Mouse (Mus musculus): Measurements from ENCODE around the gene Rnf157. TPM values are rescaled to one million over a fixed set of nuclear protein-coding genes. Genes with fewer than 3 reads are reported as not detected.
"Not testable (repeated sequence)": the region's sequence is repeated elsewhere in the genome, so short reads cannot be mapped to it uniquely, and the experiment has no call there.

Gene Rnf157
- polyA plus RNA-seq, 2 experiments: 0.57 to 0.66 TPM

DNA sequence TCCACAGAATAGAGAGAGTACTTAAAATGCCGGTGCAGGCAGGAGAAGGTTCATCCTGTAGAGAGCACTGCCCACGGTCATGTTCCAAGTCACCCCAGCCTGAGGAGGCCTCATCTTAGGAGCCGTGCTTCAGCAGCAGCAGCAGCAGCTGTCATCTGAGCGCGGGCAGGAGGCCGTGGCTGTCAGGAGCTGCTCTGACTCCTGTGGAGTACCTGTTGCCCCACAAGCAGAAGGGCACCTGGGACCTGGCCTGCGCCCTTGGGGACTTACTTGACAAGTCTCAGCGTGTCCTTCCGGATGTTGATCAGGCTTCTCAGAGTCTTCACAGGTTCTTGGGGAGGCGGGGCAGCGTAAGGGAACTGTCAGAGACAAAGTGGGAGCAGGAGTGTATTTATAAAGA lies 50.8 kb downstream of the Rnf157 start:
- H3K27ac ChIP-seq: no peak overlapping the region
- H3K4me2 ChIP-seq (ENCODE audit: low read depth): no peak overlapping the region
- WGBS (ENCODE audit: insufficient replicate concordance): 63% methylated on average over 11 of the region's 11 CpGs
- no peaks in the 10 kb centered on the region for H3K27me3 ChIP-seq (ENCODE audit: control insufficient read depth, insufficient read depth, low read length)
- no peak for ATAC-seq (ENCODE audit: insufficient read depth)
- no peak for DNase-seq (ENCODE audit: low read depth in 3 of 3, low spot score in 3 of 3)
- H3K4me1 ChIP-seq (replicated peaks; ENCODE audit: control insufficient read depth in 2 of 2, insufficient read depth in 2 of 2, low read length in 1 of 2): peaks cover 0 to 4% of the 10 kb centered on the region in 2 experiments; a peak in 1 of 4 replicates
- no peaks in the 10 kb centered on the region for H3K9me3 ChIP-seq (ENCODE audit: control insufficient read depth, low read length)
- H3K9ac ChIP-seq (replicated peaks): no peak overlapping the region
- no peaks in the 10 kb centered on the region for H3K36me3 ChIP-seq (replicated peaks; ENCODE audit: control insufficient read depth, insufficient read depth, low read depth)
- TF ChIP-seq EP300 (IDR thresholded peaks at IDR 0.05; ENCODE audit: low read depth): no peak
- no peak overlapping the region for H3K4me3 ChIP-seq (ENCODE audit: insufficient read depth in 1 of 2, low read depth in 2 of 2, low read length in 2 of 2)

DNA sequence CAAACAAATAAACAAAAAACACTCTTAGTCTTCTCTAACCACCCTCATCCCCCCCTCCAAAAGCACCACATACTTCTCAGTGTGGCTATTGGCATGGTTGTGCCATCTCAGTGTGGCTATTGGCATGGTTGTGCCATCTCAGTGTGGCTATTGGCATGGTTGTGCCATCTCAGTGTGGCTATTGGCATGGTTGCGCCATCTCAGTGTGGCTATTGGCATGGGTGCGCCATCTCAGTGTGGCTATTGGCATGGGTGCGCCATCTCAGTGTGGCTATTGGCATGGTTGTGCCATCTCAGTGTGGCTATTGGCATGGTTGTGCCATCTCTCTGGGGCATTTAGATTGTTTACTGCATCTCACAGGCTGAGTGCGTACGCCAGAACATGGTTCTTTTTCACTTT lies 51.9 kb downstream of the Rnf157 start:
- H3K27ac ChIP-seq; H3K9ac ChIP-seq (replicated peaks); H3K36me3 ChIP-seq (replicated peaks; ENCODE audit: control insufficient read depth, insufficient read depth, low read depth); H3K4me3 ChIP-seq (ENCODE audit: insufficient read depth in 1 of 2, low read depth in 2 of 2, low read length in 2 of 2); ATAC-seq (ENCODE audit: insufficient read depth); DNase-seq (ENCODE audit: low read depth in 3 of 3, low spot score in 3 of 3); H3K27me3 ChIP-seq (ENCODE audit: control insufficient read depth, insufficient read depth, low read length); H3K4me1 ChIP-seq (replicated peaks; ENCODE audit: control insufficient read depth in 2 of 2, insufficient read depth in 2 of 2, low read length in 1 of 2); H3K9me3 ChIP-seq (ENCODE audit: control insufficient read depth, low read length); H3K4me2 ChIP-seq (ENCODE audit: low read depth): not testable (repeated sequence)
- 85% methylated on average over 5 of the region's 5 CpGs for WGBS (ENCODE audit: insufficient replicate concordance)

DNA sequence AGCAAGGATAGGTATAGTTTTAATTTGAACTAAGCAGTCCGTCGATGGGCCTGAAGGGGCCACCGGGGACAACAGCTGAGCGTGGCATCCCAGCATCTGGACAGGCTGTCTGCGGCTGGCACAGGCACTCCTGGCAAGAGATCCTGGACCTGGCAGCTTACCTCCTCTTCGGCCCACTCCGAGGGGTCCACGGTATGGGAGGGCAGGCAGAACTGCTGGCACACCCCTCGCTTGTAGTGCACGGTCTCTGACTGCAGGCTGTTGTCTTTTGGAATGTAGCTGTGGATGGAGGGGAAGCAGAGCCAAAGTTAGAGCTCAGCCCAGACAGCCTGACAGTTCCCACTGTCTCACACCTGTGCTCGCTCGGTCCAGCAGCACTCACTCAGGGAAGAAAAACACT lies 53.2 kb downstream of the Rnf157 start:
- Histone ChIP-seq H3K9me3 (ENCODE audit: control insufficient read depth, low read length) (no peaks in the 10 kb centered on the region), H3K9ac (replicated peaks) (no peak overlapping the region), H3K4me2 (ENCODE audit: low read depth) (no peak overlapping the region), H3K4me1 (replicated peaks; ENCODE audit: control insufficient read depth in 2 of 2, insufficient read depth in 2 of 2, low read length in 1 of 2) (peaks cover 0 to 4% of the 10 kb centered on the region in 2 experiments; a peak in 1 of 4 replicates), H3K36me3 (replicated peaks; ENCODE audit: control insufficient read depth, insufficient read depth, low read depth) (no peaks in the 10 kb centered on the region), H3K4me3 (ENCODE audit: insufficient read depth in 1 of 2, low read depth in 2 of 2, low read length in 2 of 2) (no peak overlapping the region), H3K27me3 (ENCODE audit: control insufficient read depth, insufficient read depth, low read length) (no peaks in the 10 kb centered on the region), H3K27ac (no peak overlapping the region)
- no peak for DNase-seq (ENCODE audit: low read depth in 3 of 3, low spot score in 3 of 3)
- WGBS (ENCODE audit: insufficient replicate concordance): 80% methylated on average over 12 of the region's 12 CpGs
- TF ChIP-seq EP300 (IDR thresholded peaks at IDR 0.05; ENCODE audit: low read depth) (no peak), CTCF (IDR thresholded peaks at IDR 0.05; ENCODE audit: low read depth) (no peak)
- ATAC-seq (ENCODE audit: insufficient read depth): no peak

DNA sequence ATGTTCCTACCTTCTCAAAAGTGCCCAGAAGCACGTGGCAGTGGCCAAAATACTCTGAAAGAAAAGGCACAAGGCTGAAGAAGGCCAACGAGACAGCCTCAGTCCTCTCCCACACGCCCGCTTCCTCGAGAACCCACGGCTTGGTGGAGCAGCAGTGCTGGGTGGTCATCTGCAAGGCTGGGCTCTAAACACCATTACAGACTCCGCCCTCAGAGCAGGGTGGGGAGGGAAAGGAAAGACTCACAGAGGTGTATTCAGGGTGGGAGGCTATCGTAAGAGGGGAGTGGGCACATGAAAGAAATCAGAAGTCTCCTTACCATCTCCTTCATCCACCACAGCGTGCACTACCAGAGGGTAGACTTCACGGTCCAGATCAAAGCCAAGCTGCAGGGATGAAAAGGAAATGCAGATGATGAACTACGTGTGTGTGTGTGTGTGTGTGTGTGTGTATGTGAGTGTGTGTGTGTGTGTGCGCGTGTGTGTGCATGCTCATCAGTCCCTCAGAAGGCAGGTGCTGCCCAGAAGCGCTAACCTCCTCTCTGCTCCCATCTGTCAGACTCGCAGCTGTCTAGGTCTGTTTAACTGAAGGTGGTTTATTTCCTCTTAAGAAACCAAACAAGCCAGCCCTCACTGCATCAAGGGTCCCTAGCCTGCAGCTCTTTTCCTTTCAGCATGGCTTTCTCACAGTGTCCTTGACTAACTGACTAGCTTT lies 53.8 kb downstream of the Rnf157 start:
- ATAC-seq (ENCODE audit: insufficient read depth): no peak
- Histone ChIP-seq H3K4me3 (ENCODE audit: insufficient read depth in 1 of 2, low read depth in 2 of 2, low read length in 2 of 2) (no peak overlapping the region), H3K9me3 (ENCODE audit: control insufficient read depth, low read length) (no peaks in the 10 kb centered on the region), H3K27me3 (ENCODE audit: control insufficient read depth, insufficient read depth, low read length) (no peaks in the 10 kb centered on the region), H3K4me2 (ENCODE audit: low read depth) (no peak overlapping the region), H3K9ac (replicated peaks) (no peak overlapping the region), H3K4me1 (replicated peaks; ENCODE audit: control insufficient read depth in 2 of 2, insufficient read depth in 2 of 2, low read length in 1 of 2) (peaks cover 0 to 4% of the 10 kb centered on the region in 2 experiments; a peak in 1 of 4 replicates), H3K27ac (no peak overlapping the region), H3K36me3 (replicated peaks; ENCODE audit: control insufficient read depth, insufficient read depth, low read depth) (no peaks in the 10 kb centered on the region)
- no peak for DNase-seq (ENCODE audit: low read depth in 3 of 3, low spot score in 3 of 3)
- TF ChIP-seq EP300 (IDR thresholded peaks at IDR 0.05; ENCODE audit: low read depth) (no peak), CTCF (IDR thresholded peaks at IDR 0.05; ENCODE audit: low read depth) (no peak)
- 59% methylated on average over 15 of the region's 15 CpGs for WGBS (ENCODE audit: insufficient replicate concordance)

DNA sequence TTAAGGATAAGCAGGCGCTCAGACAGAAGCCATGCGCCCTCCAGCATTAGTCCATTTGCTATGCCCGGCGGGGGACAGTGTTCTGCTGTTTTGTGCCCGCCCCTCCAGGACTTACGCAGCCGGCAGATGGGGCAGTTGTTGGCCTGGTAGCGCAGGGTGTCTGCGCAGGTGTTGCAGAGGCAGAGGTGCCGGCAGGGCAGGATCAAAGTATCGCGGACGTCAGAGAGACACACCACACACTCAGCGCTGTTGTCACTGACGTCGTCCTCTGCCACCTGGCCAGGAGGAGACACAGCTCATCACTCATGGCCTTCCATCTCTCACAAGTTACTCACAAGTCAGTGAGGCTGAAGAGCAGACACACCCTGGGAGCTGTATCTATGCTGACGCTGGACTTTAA lies 58.3 kb downstream of the Rnf157 start:
- no peak overlapping the region for H3K9ac ChIP-seq (replicated peaks)
- no peaks in the 10 kb centered on the region for H3K4me1 ChIP-seq (replicated peaks; ENCODE audit: control insufficient read depth in 2 of 2, insufficient read depth in 2 of 2, low read length in 1 of 2)
- 68% methylated on average over 17 of the region's 17 CpGs for whole genome bisulfite sequencing (ENCODE audit: insufficient replicate concordance)
- H3K4me2 ChIP-seq (ENCODE audit: low read depth): no peak overlapping the region
- DNase-seq (ENCODE audit: low read depth in 3 of 3, low spot score in 3 of 3) (no peak), ATAC-seq (ENCODE audit: insufficient read depth) (no peak)
- no peak overlapping the region for H3K27ac ChIP-seq
- no peaks in the 10 kb centered on the region for H3K36me3 ChIP-seq (replicated peaks; ENCODE audit: control insufficient read depth, insufficient read depth, low read depth)
- H3K27me3 ChIP-seq (ENCODE audit: control insufficient read depth, insufficient read depth, low read length): no peaks in the 10 kb centered on the region
- no peak overlapping the region for H3K4me3 ChIP-seq (ENCODE audit: insufficient read depth in 1 of 2, low read depth in 2 of 2, low read length in 2 of 2)
- H3K9me3 ChIP-seq (ENCODE audit: control insufficient read depth, low read length): no peaks in the 10 kb centered on the region
- TF ChIP-seq EP300 (IDR thresholded peaks at IDR 0.05; ENCODE audit: low read depth): no peak
- no peak for TF ChIP-seq CTCF (IDR thresholded peaks at IDR 0.05; ENCODE audit: low read depth)
